Mouse (Mus musculus) limb, embryonic 13.5 days (tissue): Measurements from ENCODE around the gene Spint3. TPM values are rescaled to one million over a fixed set of nuclear protein-coding genes. Genes with fewer than 3 reads are reported as not detected.

ENCODE experiments used
- ATAC-seq: fragments of 200-750 bp; cut with Nextera tagmentation; 2 replicates; pipeline ENCODE4 v1.8.0; 2017; ENCODE audit warnings: low read depth, moderate number of reproducible peaks, moderate TSS enrichment; ENCODE audit not compliant: low FRiP score
- H3K27ac ChIP-seq: fragments of 300-500 bp; sonication (generic); 2 replicates; pipeline ENCODE4 v1.5.1; 2015; ENCODE audit warnings: inconsistent platforms, mild to moderate bottlenecking, moderate library complexity
- H3K27me3 ChIP-seq: fragments of 300-500 bp; sonication (generic); 2 replicates; pipeline ENCODE4 v1.6.1; 2015; ENCODE audit warnings: mild to moderate bottlenecking, inconsistent platforms
- H3K36me3 ChIP-seq: fragments of 300-500 bp; sonication (generic); 2 replicates; pipeline ENCODE4 v1.6.1; 2015; ENCODE audit warnings: inconsistent platforms, mild to moderate bottlenecking, moderate library complexity
- H3K4me1 ChIP-seq: fragments of 300-500 bp; sonication (generic); 2 replicates; pipeline ENCODE4 v1.6.1; 2015; ENCODE audit warnings: inconsistent platforms
- H3K4me2 ChIP-seq: fragments of 300-500 bp; sonication (generic); replicated peaks from 2 replicates; pipeline ENCODE4 v1.6.1; 2015; ENCODE audit warnings: inconsistent platforms, mild to moderate bottlenecking, moderate library complexity
- H3K4me3 ChIP-seq: fragments of 300-500 bp; sonication (generic); 2 replicates; pipeline ENCODE4 v1.5.1; 2015; ENCODE audit warnings: moderate library complexity, mild to moderate bottlenecking, inconsistent platforms
- H3K9ac ChIP-seq: fragments of 300-500 bp; sonication (generic); 2 replicates; pipeline ENCODE4 v1.6.1; 2015; ENCODE audit warnings: mild to moderate bottlenecking, inconsistent platforms
- H3K9me3 ChIP-seq: fragments of 300-500 bp; sonication (generic); 2 replicates; pipeline ENCODE4 v1.6.1; 2016; ENCODE audit warnings: inconsistent platforms
- WGBS: fragments of 180-500 bp; shearing (Covaris S2); methylation state at CpG from one replicate; pipeline ENCODE4 v1.1.7; 2015; 5-methylcytosine and 5-hydroxymethylcytosine counted together
- polyA plus RNA-seq: library from polyadenylated mRNA; unstranded; fragments of >200 nt; fragmentation: Nextera tagmentation; extraction: Ambion mirVana; gene quantifications from 2 replicates; pipeline ENCODE4 v1.2.1, GENCODE M21; 2015

Gene Spint3
- polyA plus RNA-seq, 1 experiment from 2014 or later, result not detected

- H3K4me3 ChIP-seq, result no peak overlapping the region
- no peak overlapping the region for H3K9ac ChIP-seq
- peaks cover 7% of the 10 kb centered on the region; the same call in 1 of the 2 replicates for H3K4me1 ChIP-seq
- no peaks in the 10 kb centered on the region for H3K36me3 ChIP-seq
- H3K27ac ChIP-seq, result no peak overlapping the region
- 48% methylated on average over 5 of the region's 5 CpGs for WGBS
- peaks cover 4% of the 10 kb centered on the region; the same call in 1 of the 2 replicates for H3K27me3 ChIP-seq
- peaks cover 7% of the 10 kb centered on the region; the same call in 1 of the 2 replicates for H3K9me3 ChIP-seq
- no peak; the same call in 1 of the 2 replicates for ATAC-seq
- H3K4me2 ChIP-seq, result no peak overlapping the region
Observed at GRCm38 (mm10) chr2:164544454-164545097, 28.7 kb downstream of the Spint3 start.

DNA sequence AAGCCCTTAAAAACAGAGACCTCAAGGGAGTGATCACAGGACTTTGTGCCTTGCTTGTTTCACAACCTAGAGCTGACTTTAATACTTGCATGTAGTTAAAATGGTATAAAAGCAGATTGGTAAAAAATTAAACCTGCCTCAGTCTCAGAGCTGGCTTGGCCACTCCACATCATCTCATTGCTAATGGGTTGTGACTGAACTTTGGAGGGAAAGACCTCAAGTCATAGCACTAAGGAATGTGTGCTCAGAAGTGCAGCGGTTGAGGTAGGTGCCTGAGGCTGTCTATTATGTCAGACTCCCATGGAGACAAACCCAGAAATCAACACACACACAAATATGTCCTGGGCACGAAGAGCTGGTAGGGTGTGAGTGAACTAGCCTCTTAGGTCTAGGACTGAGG lies 29.5 kb downstream of the Spint3 start:
- Histone ChIP-seq H3K4me3 (no peak overlapping the region), H3K27me3 (no peaks in the 10 kb centered on the region), H3K9ac (no peak overlapping the region), H3K36me3 (no peaks in the 10 kb centered on the region), H3K9me3 (peaks cover 7% of the 10 kb centered on the region; the same call in 1 of the 2 replicates), H3K4me2 (no peak overlapping the region), H3K4me1 (peaks cover 7% of the 10 kb centered on the region; the same call in 1 of the 2 replicates), H3K27ac (no peak overlapping the region)
- no peak for ATAC-seq
- WGBS, result 66% methylated on average over 2 of the region's 2 CpGs

- Histone ChIP-seq H3K9ac (no peak overlapping the region), H3K4me3 (no peak overlapping the region), H3K27me3 (no peaks in the 10 kb centered on the region), H3K27ac (no peak overlapping the region), H3K9me3 (peaks cover 7% of the 10 kb centered on the region; the same call in 1 of the 2 replicates), H3K36me3 (no peaks in the 10 kb centered on the region), H3K4me2 (no peak overlapping the region), H3K4me1 (peaks cover 7% of the 10 kb centered on the region; the same call in 1 of the 2 replicates)
- 79% methylated on average over 7 of the region's 7 CpGs for WGBS
- ATAC-seq, result no peak
Observed at GRCm38 (mm10) chr2:164542598-164542997, 30.7 kb downstream of the Spint3 start.

DNA sequence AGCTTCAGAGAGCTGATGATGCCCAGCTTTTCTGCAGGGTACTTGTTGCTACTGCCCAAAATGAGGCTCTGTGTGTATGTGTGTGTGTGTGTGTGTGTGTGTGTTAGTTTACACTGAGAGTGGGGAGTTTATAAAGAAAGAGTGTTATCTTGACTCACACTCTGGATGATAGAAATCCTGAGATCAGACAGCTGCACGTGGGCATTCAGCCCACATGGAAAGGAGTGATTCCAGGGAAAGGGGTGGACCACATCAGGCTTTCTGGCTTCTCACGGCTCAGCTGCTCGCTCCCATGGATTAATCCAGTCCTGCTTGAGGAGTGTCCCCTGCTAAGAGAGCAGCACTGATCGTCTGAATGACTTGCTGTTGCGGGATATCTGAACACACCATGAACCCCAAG lies 31.1 kb downstream of the Spint3 start:
- no peak overlapping the region for H3K9ac ChIP-seq
- H3K27me3 ChIP-seq, result no peaks in the 10 kb centered on the region
- peaks cover 7% of the 10 kb centered on the region; the same call in 1 of the 2 replicates for H3K4me1 ChIP-seq
- no peaks in the 10 kb centered on the region for H3K36me3 ChIP-seq
- no peak overlapping the region for H3K4me2 ChIP-seq
- peaks cover 7% of the 10 kb centered on the region; the same call in 1 of the 2 replicates for H3K9me3 ChIP-seq
- WGBS, result 75% methylated on average over 5 of the region's 5 CpGs
- ATAC-seq, result no peak
- H3K27ac ChIP-seq, result no peak overlapping the region
- no peak overlapping the region for H3K4me3 ChIP-seq

GRCm38 (mm10) chr2:164540652-164541427 lies 32.4 kb downstream of the Spint3 start:
- no peak overlapping the region for H3K9ac ChIP-seq
- H3K4me1 ChIP-seq, result peaks cover 7% of the 10 kb centered on the region; the same call in 1 of the 2 replicates
- peaks cover 7% of the 10 kb centered on the region; the same call in 1 of the 2 replicates for H3K9me3 ChIP-seq
- H3K27me3 ChIP-seq, result no peaks in the 10 kb centered on the region
- no peak overlapping the region for H3K27ac ChIP-seq
- no peaks in the 10 kb centered on the region for H3K36me3 ChIP-seq
- ATAC-seq, result no peak
- H3K4me2 ChIP-seq, result no peak overlapping the region
- H3K4me3 ChIP-seq, result no peak overlapping the region
- WGBS, result 41% methylated on average over 8 of the region's 8 CpGs

DNA sequence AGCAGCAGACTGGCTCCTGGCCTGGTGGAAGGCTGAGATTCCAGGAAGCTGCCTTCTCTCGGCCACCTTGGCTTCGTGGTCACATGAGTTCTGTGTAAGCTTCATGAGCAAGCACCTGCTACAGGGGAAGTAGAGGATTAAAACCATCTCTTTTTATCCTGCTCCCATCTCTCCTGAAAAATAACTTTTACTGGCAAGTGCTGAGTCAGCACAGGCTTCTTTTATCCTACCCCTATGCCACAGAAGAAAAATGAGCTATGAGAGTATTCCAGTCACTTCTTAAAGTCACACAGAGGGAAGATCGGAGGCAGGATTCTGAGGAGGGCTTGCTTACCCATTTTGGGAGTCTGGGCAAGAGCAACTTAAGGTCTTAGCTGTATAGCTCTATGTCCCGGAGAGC lies 36.3 kb downstream of the Spint3 start:
- Histone ChIP-seq H3K4me2 (no peak overlapping the region), H3K27me3 (no peaks in the 10 kb centered on the region), H3K9ac (no peak overlapping the region), H3K4me3 (no peak overlapping the region), H3K27ac (no peak overlapping the region), H3K9me3 (no peaks in the 10 kb centered on the region), H3K4me1 (peaks cover 7% of the 10 kb centered on the region; the same call in 1 of the 2 replicates), H3K36me3 (no peaks in the 10 kb centered on the region)
- ATAC-seq, result no peak
- 75% methylated on average over 4 of the region's 4 CpGs for WGBS

GRCm38 (mm10) chr2:164534315-164534714 lies 38.9 kb downstream of the Spint3 start:
- Histone ChIP-seq H3K9ac (no peak overlapping the region), H3K4me3 (no peak overlapping the region), H3K27me3 (no peaks in the 10 kb centered on the region), H3K36me3 (no peaks in the 10 kb centered on the region), H3K4me1 (no peaks in the 10 kb centered on the region), H3K9me3 (no peaks in the 10 kb centered on the region), H3K27ac (no peak overlapping the region), H3K4me2 (no peak overlapping the region)
- no peak for ATAC-seq
- 58% methylated on average over 10 of the region's 10 CpGs for WGBS

DNA sequence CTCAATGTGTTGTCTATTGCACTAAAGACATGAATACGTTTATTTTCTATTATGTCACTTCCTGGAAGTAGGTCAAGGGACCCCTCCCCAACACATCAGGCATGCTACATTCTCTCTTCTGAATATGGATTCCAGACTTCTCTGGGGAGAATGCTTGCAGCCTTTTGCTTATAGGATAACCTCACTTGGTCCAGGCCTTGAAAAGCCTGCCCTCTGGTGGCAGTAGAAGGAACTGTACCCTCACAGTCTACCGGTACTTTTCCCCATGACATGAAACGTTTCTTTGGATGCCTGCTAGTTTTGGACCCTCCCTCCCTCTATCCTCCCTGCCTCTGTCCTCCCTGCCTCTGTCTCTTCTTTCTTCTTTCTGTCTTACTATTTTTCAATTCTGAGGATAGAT lies 42.1 kb downstream of the Spint3 start:
- H3K9ac ChIP-seq, result no peak overlapping the region
- no peak overlapping the region for H3K27ac ChIP-seq
- H3K27me3 ChIP-seq, result no peaks in the 10 kb centered on the region
- ATAC-seq, result peak; percentile 70
- no peaks in the 10 kb centered on the region for H3K36me3 ChIP-seq
- H3K4me1 ChIP-seq, result no peaks in the 10 kb centered on the region
- H3K4me2 ChIP-seq, result no peak overlapping the region
- H3K9me3 ChIP-seq, result peaks cover 11% of the 10 kb centered on the region; the same call in 1 of the 2 replicates
- no peak overlapping the region for H3K4me3 ChIP-seq
- WGBS, result 4% methylated on average over 3 of the region's 3 CpGs

GRCm38 (mm10) chr2:164528557-164528956 lies 44.7 kb downstream of the Spint3 start:
- ATAC-seq, result no peak

DNA sequence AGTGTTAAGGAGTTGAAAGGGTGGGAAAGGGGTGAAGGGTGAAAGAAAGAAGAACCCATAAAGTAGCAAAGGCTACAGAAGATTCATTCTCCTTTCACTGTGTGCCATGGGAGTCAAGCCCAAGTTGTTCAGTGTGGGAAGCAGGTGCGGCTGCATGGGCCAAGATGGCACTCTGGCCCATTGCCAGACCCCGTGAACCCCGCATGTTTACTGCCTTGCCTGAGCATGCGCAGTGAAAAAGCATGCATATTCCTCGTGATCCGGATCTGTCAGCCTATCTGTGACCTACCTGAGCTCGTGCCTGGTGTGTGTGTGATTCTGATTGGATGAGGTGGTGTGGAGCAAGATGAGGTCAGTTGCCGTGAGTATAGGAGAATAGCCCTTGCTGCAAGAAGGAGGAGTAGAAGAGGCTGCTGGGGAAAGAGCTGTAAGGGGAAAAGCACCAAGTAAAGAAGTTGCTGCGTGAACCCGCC lies 49.9 kb downstream of the Spint3 start:
- H3K9ac ChIP-seq, result no peak overlapping the region
- no peak overlapping the region for H3K27ac ChIP-seq
- no peak overlapping the region for H3K4me3 ChIP-seq
- no peaks in the 10 kb centered on the region for H3K36me3 ChIP-seq
- ATAC-seq, result no peak
- H3K4me2 ChIP-seq, result no peak overlapping the region
- peaks cover 17% of the 10 kb centered on the region; the same call in 1 of the 2 replicates for H3K9me3 ChIP-seq
- peaks cover 25% of the 10 kb centered on the region for H3K4me1 ChIP-seq
- 0 out of 2 replicates have a peak, but pooled peaks cover 4% of the 10 kb centered on the region for H3K27me3 ChIP-seq
- 85% methylated on average over 10 of the region's 10 CpGs for WGBS

More at GRCm38 (mm10) chr2:164528557-164528956, 44.7 kb downstream of the Spint3 start:
- Histone ChIP-seq H3K9me3 (peaks cover 11% of the 10 kb centered on the region; the same call in 1 of the 2 replicates), H3K4me3 (no peak overlapping the region), H3K27ac (no peak overlapping the region), H3K4me1 (no peaks in the 10 kb centered on the region), H3K36me3 (no peaks in the 10 kb centered on the region), H3K9ac (no peak overlapping the region), H3K4me2 (no peak overlapping the region), H3K27me3 (no peaks in the 10 kb centered on the region)
- WGBS, result 56% methylated on average over 5 of the region's 5 CpGs

DNA sequence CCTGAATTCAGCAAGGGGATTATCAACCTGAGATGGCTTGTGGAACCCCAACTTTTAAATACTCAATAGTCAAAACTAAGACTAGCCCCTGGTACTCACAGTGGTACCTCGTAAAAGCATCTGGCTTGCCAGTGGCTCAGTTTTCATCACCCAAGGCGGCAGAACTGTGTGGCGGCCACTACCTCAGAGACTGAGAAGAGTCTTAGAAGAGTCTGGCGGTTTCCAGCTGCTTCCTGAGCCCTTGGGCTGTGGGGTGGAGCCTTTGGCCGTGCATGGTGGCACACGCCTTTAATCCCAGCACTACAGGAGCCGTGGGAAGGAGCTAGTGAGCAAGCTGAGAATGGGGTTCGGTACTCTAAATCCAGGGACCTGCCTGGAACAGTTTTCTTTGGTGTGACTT lies 51.0 kb downstream of the Spint3 start:
- H3K4me3 ChIP-seq, result no peak overlapping the region
- no peak overlapping the region for H3K9ac ChIP-seq
- H3K27ac ChIP-seq, result peak overlapping the region; percentile 12; the same call in 1 of the 2 replicates
- H3K9me3 ChIP-seq, result peaks cover 16% of the 10 kb centered on the region; the same call in 1 of the 2 replicates
- WGBS, result 14% methylated on average over 8 of the region's 8 CpGs
- H3K36me3 ChIP-seq, result no peaks in the 10 kb centered on the region
- H3K4me2 ChIP-seq, result peak overlapping the region; percentile 37
- no peak for ATAC-seq
- H3K4me1 ChIP-seq, result peaks cover 30% of the 10 kb centered on the region
- 0 out of 2 replicates have a peak, but pooled peaks cover 4% of the 10 kb centered on the region for H3K27me3 ChIP-seq

DNA sequence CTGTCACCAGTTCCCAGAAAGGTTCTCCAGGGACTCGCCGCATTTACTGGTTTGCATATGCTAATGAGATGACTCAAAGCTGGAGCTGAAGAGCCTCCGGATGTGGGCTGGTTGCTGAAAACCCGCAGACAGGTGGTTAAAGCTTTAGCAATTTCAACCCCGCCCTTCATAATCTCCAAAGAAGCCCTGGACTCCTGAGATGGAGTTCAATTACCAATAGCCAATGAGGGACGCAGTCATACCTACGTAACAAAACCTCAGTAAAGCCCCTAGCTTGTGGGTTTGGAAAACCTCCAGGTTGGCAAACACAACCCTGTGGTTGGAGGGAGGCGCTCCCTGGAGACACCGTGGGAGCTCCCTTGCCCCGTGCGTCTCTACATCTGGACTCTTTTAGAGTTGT lies 51.4 kb downstream of the Spint3 start:
- no peak for ATAC-seq

More for the DNA sequence above, 51.4 kb downstream of the Spint3 start:
- Histone ChIP-seq H3K4me2 (peak overlapping the region; percentile 37), H3K4me1 (peaks cover 30% of the 10 kb centered on the region), H3K27me3 (0 out of 2 replicates have a peak, but pooled peaks cover 4% of the 10 kb centered on the region), H3K4me3 (no peak overlapping the region), H3K27ac (peak overlapping the region; percentile 12; the same call in 1 of the 2 replicates), H3K36me3 (no peaks in the 10 kb centered on the region), H3K9me3 (peaks cover 12% of the 10 kb centered on the region; the same call in 1 of the 2 replicates), H3K9ac (no peak overlapping the region)
- 11% methylated on average over 11 of the region's 11 CpGs for WGBS
